Mouse (Mus musculus) forebrain, postnatal 0 days (tissue): ENCODE measurements around the gene AW551984. TPM values are rescaled to one million over a fixed set of nuclear protein-coding genes. Genes with fewer than 3 reads are reported as not detected.
A peak's percentile ranks its signal among the peaks of the same experiment; 100 is the strongest.

ENCODE experiments used
- ATAC-seq: fragments of 200-750 bp; cut with Nextera tagmentation; 2 replicates; pipeline ENCODE4 v1.8.0; 2017; ENCODE audit warnings: mild to moderate bottlenecking, moderate library complexity
- DNase-seq: peaks from one replicate; pipeline ENCODE4 v3.0.0-alpha.2; 2015
- H3K27ac ChIP-seq: fragments of 300-500 bp; sonication (generic); 2 replicates; pipeline ENCODE4 v1.5.1; 2014; ENCODE audit warnings: low read depth, mild to moderate bottlenecking, antibody characterized with exemption, low read length, moderate library complexity, mixed read lengths
- H3K27me3 ChIP-seq: fragments of 300-500 bp; sonication (generic); 2 replicates; pipeline ENCODE4 v1.6.1; 2014; ENCODE audit warnings: mild to moderate bottlenecking, low read length, mixed read lengths; ENCODE audit not compliant: insufficient read depth
- H3K36me3 ChIP-seq: fragments of 300-500 bp; sonication (generic); 2 replicates; pipeline ENCODE4 v1.6.1; 2014; ENCODE audit warnings: mild to moderate bottlenecking, moderate library complexity; ENCODE audit not compliant: insufficient read depth
- H3K4me1 ChIP-seq: fragments of 300-500 bp; sonication (generic); 2 replicates; pipeline ENCODE4 v1.6.1; 2014; ENCODE audit warnings: antibody characterized with exemption; ENCODE audit not compliant: insufficient read depth
- H3K4me2 ChIP-seq: fragments of 300-500 bp; sonication (generic); 2 replicates; pipeline ENCODE4 v1.6.1; 2014; ENCODE audit warnings: low read depth, mild to moderate bottlenecking, moderate library complexity
- H3K4me3 ChIP-seq: fragments of 300-500 bp; sonication (generic); 2 replicates; pipeline ENCODE4 v1.5.1; 2014; ENCODE audit warnings: low read depth, low read length, mixed read lengths
- H3K9ac ChIP-seq: fragments of 300-500 bp; sonication (generic); 2 replicates; pipeline ENCODE4 v1.6.1; 2014; ENCODE audit warnings: mild to moderate bottlenecking
- H3K9me3 ChIP-seq: fragments of 300-500 bp; sonication (generic); 2 replicates; pipeline ENCODE4 v1.6.1; 2016; ENCODE audit warnings: low read length
- CTCF ChIP-seq: sonication (generic); IDR thresholded peaks from 2 replicates; pipeline ENCODE4 v1.5.1; 2016; ENCODE audit warnings: antibody characterized with exemption, control low read depth, low read depth
- WGBS: fragments of 180-500 bp; shearing (Covaris S2); extraction: QIAGEN DNeasy Blood & Tissue Kit; methylation state at CpG from one replicate; pipeline ENCODE4 v1.1.7; 2014; 5-methylcytosine and 5-hydroxymethylcytosine counted together
- polyA plus RNA-seq: library from polyadenylated mRNA; unstranded; fragments of >200 nt; fragmentation: Nextera tagmentation; extraction: Ambion mirVana; gene quantifications from 2 replicates; pipeline ENCODE4 v1.2.1, GENCODE M21; 2015
- total RNA-seq: library from RNA; depleted of rRNA; stranded (reverse); fragments of >200 nt; gene quantifications from 2 replicates; pipeline ENCODE4 v1.2.3, GENCODE M21; 2014; rRNA removed

AW551984 gene
- total and polyA plus RNA-seq, 2 experiments from 2014 or later = 98.8 to 219 TPM

- H3K36me3 ChIP-seq = no peaks in the 10 kb centered on the region
- DNase-seq = no peak
- H3K9ac ChIP-seq = no peak within 1 kb of the TSS
- no peak within 1 kb of the TSS for H3K27ac ChIP-seq
- 90% methylated on average over 3 of the region's 3 CpGs for WGBS
- H3K27me3 ChIP-seq = no peaks in the 10 kb centered on the region
- no peaks in the 10 kb centered on the region for H3K9me3 ChIP-seq
- TF ChIP-seq CTCF = no peak
- H3K4me2 ChIP-seq = no peak within 1 kb of the TSS
- ATAC-seq = no peak
- no peak within 1 kb of the TSS for H3K4me3 ChIP-seq
- no peaks in the 10 kb centered on the region for H3K4me1 ChIP-seq
These were observed 28.7 kb downstream of the AW551984 start, which contains the start of gene Olfr959 for GRCm38 (mm10) chr9:39575469-39575868. Gene Olfr959 (minus strand): TSS chr9:39575569.

GRCm38 (mm10) chr9:39558349-39558647 lies 45.9 kb downstream of the AW551984 start:
- Histone ChIP-seq H3K4me2 (no peak overlapping the region), H3K27me3 (no peaks in the 10 kb centered on the region), H3K4me3 (no peak overlapping the region), H3K36me3 (no peaks in the 10 kb centered on the region), H3K27ac (peak overlapping the region; percentile 85), H3K9ac (no peak overlapping the region), H3K4me1 (peaks cover 7% of the 10 kb centered on the region; the same call in 1 of the 2 replicates), H3K9me3 (no peaks in the 10 kb centered on the region)
- ATAC-seq (peak; percentile 62), DNase-seq (no peak)
- TF ChIP-seq CTCF = no peak

GRCm38 (mm10) chr9:39557529-39558348 lies 46.5 kb downstream of the AW551984 start:
- peak; percentile 84 for DNase-seq
- H3K4me3 ChIP-seq = no peak overlapping the region
- H3K27ac ChIP-seq = peak overlapping the region; percentile 85
- TF ChIP-seq CTCF = no peak
- H3K4me2 ChIP-seq = peak overlapping the region; percentile 15; the same call in 1 of the 2 replicates
- H3K36me3 ChIP-seq = no peaks in the 10 kb centered on the region
- H3K9ac ChIP-seq = peak overlapping the region; percentile 31
- no peaks in the 10 kb centered on the region for H3K27me3 ChIP-seq
- H3K4me1 ChIP-seq = peaks cover 7% of the 10 kb centered on the region; the same call in 1 of the 2 replicates
- peak; percentile 99 for ATAC-seq
- 13% methylated on average over 3 of the region's 3 CpGs for WGBS
- no peaks in the 10 kb centered on the region for H3K9me3 ChIP-seq

DNA sequence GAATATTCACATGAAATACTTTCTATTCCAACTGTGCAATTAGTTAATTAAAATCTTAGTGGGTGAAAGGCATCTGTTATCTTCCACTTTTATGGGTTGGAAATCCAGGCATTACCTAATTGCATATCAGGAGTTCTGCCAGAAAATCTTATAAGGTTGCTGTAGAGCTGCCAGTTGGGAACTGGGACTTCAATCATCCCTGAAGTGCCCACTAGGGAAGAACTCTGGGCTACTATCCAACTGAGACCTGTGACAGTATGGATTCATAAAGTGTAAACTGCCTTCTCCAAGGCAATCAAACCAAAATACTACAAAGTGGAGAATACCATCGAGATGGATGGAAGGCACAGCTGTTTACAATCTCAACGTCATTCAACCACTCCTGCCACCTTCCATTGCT lies 50.3 kb downstream of the AW551984 start, which contains the start of gene Olfr958:
Olfr958 (minus strand) TSS at position 109 of the 400 bp plus-strand sequence.
- Histone ChIP-seq H3K4me3 (no peak within 1 kb of the TSS), H3K9me3 (no peaks in the 10 kb centered on the region), H3K27ac (no peak within 1 kb of the TSS), H3K9ac (no peak within 1 kb of the TSS), H3K4me2 (no peak within 1 kb of the TSS), H3K27me3 (no peaks in the 10 kb centered on the region), H3K36me3 (no peaks in the 10 kb centered on the region), H3K4me1 (peaks cover 7% of the 10 kb centered on the region; the same call in 1 of the 2 replicates)
- no peak for ATAC-seq
- TF ChIP-seq CTCF = no peak
- peak; percentile 27 for DNase-seq
- 27% methylated on average over 2 of the region's 2 CpGs for WGBS

- Histone ChIP-seq H3K27me3 (no peaks in the 10 kb centered on the region), H3K4me3 (no peak overlapping the region), H3K27ac (no peak overlapping the region), H3K4me2 (no peak overlapping the region), H3K4me1 (no peaks in the 10 kb centered on the region), H3K9ac (no peak overlapping the region), H3K36me3 (no peaks in the 10 kb centered on the region), H3K9me3 (no peaks in the 10 kb centered on the region)
- no peak for ATAC-seq
- 57% methylated on average over 5 of the region's 5 CpGs for WGBS
- no peak for TF ChIP-seq CTCF
- peak; percentile 20 for DNase-seq
These were observed 53.4 kb downstream of the AW551984 start for GRCm38 (mm10) chr9:39550806-39551205.

Other genes with a start within 250 kb of the AW551984 start
- gene Olfr951, start 217.0 kb downstream of the AW551984 start, total RNA-seq = not detected in 2 replicates
- not detected in 2 replicates for gene Olfr951, start 217.0 kb downstream of the AW551984 start, polyA plus RNA-seq
- not detected in 2 replicates for gene Olfr952, start 177.3 kb downstream of the AW551984 start, total RNA-seq
- gene Olfr952, start 177.3 kb downstream of the AW551984 start, polyA plus RNA-seq = not detected in 2 replicates
- gene Olfr954, start 147.7 kb downstream of the AW551984 start, total RNA-seq = not detected in 2 replicates
- gene Olfr954, start 147.7 kb downstream of the AW551984 start, polyA plus RNA-seq = not detected in 2 replicates
- gene Olfr955, start 132.5 kb downstream of the AW551984 start, total RNA-seq = not detected in 2 replicates
- not detected in 2 replicates for gene Olfr955, start 132.5 kb downstream of the AW551984 start, polyA plus RNA-seq
- gene Olfr44, start 110.4 kb downstream of the AW551984 start, total RNA-seq = not detected in 2 replicates
- not detected in 2 replicates for gene Olfr44, start 110.4 kb downstream of the AW551984 start, polyA plus RNA-seq
- gene Olfr957, start 88.6 kb downstream of the AW551984 start, total RNA-seq = not detected in 2 replicates
- gene Olfr957, start 88.6 kb downstream of the AW551984 start, polyA plus RNA-seq = not detected in 2 replicates
- gene Olfr958, start 50.3 kb downstream of the AW551984 start, total RNA-seq = not detected in 2 replicates
- gene Olfr958, start 50.3 kb downstream of the AW551984 start, polyA plus RNA-seq = not detected in 2 replicates
- gene Olfr959, start 28.8 kb downstream of the AW551984 start, total RNA-seq = not detected in 2 replicates
- gene Olfr959, start 28.8 kb downstream of the AW551984 start, polyA plus RNA-seq = not detected in 2 replicates
- gene Olfr148, start 6.3 kb upstream of the AW551984 start, total RNA-seq = not detected in 2 replicates
- not detected in 2 replicates for gene Olfr148, start 6.3 kb upstream of the AW551984 start, polyA plus RNA-seq
- not detected in 2 replicates for gene Olfr960, start 17.0 kb upstream of the AW551984 start, total RNA-seq
- not detected in 2 replicates for gene Olfr960, start 17.0 kb upstream of the AW551984 start, polyA plus RNA-seq
- gene Olfr961, start 40.7 kb upstream of the AW551984 start, total RNA-seq = not detected in 2 replicates
- not detected in 2 replicates for gene Olfr961, start 40.7 kb upstream of the AW551984 start, polyA plus RNA-seq
- gene Olfr963, start 62.8 kb upstream of the AW551984 start, total RNA-seq = not detected in 2 replicates
- not detected in 2 replicates for gene Olfr963, start 62.8 kb upstream of the AW551984 start, polyA plus RNA-seq
- not detected in 2 replicates for gene Olfr149, start 102.7 kb upstream of the AW551984 start, total RNA-seq
- gene Olfr149, start 102.7 kb upstream of the AW551984 start, polyA plus RNA-seq = not detected in 2 replicates
- gene Olfr965, start 107.0 kb upstream of the AW551984 start, total RNA-seq = not detected in 2 replicates
- not detected in 2 replicates for gene Olfr965, start 107.0 kb upstream of the AW551984 start, polyA plus RNA-seq
- not detected in 2 replicates for gene Olfr150, start 126.6 kb upstream of the AW551984 start, total RNA-seq
- gene Olfr150, start 126.6 kb upstream of the AW551984 start, polyA plus RNA-seq = not detected in 2 replicates
- gene Olfr967, start 141.8 kb upstream of the AW551984 start, total RNA-seq = not detected in 2 replicates
- not detected in 2 replicates for gene Olfr967, start 141.8 kb upstream of the AW551984 start, polyA plus RNA-seq
- gene Olfr968, start 178.8 kb upstream of the AW551984 start, total RNA-seq = not detected in 2 replicates
- not detected in 2 replicates for gene Olfr968, start 178.8 kb upstream of the AW551984 start, polyA plus RNA-seq
- gene Olfr969, start 186.5 kb upstream of the AW551984 start, total RNA-seq = not detected in 2 replicates
- gene Olfr969, start 186.5 kb upstream of the AW551984 start, polyA plus RNA-seq = not detected in 2 replicates
- not detected in 2 replicates for gene Olfr970, start 204.5 kb upstream of the AW551984 start, total RNA-seq
- gene Olfr970, start 204.5 kb upstream of the AW551984 start, polyA plus RNA-seq = not detected in 2 replicates
- not detected in 2 replicates for gene Olfr971, start 232.5 kb upstream of the AW551984 start, total RNA-seq
- gene Olfr971, start 232.5 kb upstream of the AW551984 start, polyA plus RNA-seq = not detected in 2 replicates